Mouse (Mus musculus) heart, embryonic 13.5 days (tissue): ENCODE data around the gene Gm6351. TPM values are rescaled to one million over a fixed set of nuclear protein-coding genes. Genes with fewer than 3 reads are reported as not detected.
"Not testable (repeated sequence)": the region's sequence is repeated elsewhere in the genome, so short reads cannot be mapped to it uniquely, and the experiment has no call there.

Source experiments
- ATAC-seq: fragments of 200-750 bp; cut with Nextera tagmentation; 2 replicates; pipeline ENCODE4 v1.8.0; 2017; ENCODE audit warnings: moderate TSS enrichment; ENCODE audit not compliant: insufficient number of reproducible peaks, low FRiP score, low TSS enrichment; ENCODE audit errors: extremely low read depth
- H3K27ac ChIP-seq: fragments of 300-500 bp; sonication (generic); replicated peaks from 2 replicates; pipeline ENCODE4 v1.5.1; 2015; ENCODE audit warnings: moderate library complexity, mild to moderate bottlenecking, inconsistent platforms
- H3K27me3 ChIP-seq: fragments of 300-500 bp; sonication (generic); replicated peaks from 2 replicates; pipeline ENCODE4 v1.6.1; 2015; ENCODE audit warnings: mild to moderate bottlenecking, inconsistent platforms
- H3K36me3 ChIP-seq: fragments of 300-500 bp; sonication (generic); 2 replicates; pipeline ENCODE4 v1.6.1; 2015; ENCODE audit warnings: mild to moderate bottlenecking, inconsistent platforms
- H3K4me1 ChIP-seq: fragments of 300-500 bp; sonication (generic); 2 replicates; pipeline ENCODE4 v1.6.1; 2015; ENCODE audit warnings: inconsistent platforms
- H3K4me2 ChIP-seq: fragments of 300-500 bp; sonication (generic); 2 replicates; pipeline ENCODE4 v1.6.1; 2015; ENCODE audit warnings: inconsistent platforms, mild to moderate bottlenecking, moderate library complexity
- H3K4me3 ChIP-seq: fragments of 300-500 bp; sonication (generic); 2 replicates; pipeline ENCODE4 v1.5.1; 2015; ENCODE audit warnings: moderate library complexity, mild to moderate bottlenecking, inconsistent platforms
- H3K9ac ChIP-seq: fragments of 300-500 bp; sonication (generic); 2 replicates; pipeline ENCODE4 v1.6.1; 2015; ENCODE audit warnings: inconsistent platforms, mild to moderate bottlenecking, moderate library complexity
- H3K9me3 ChIP-seq: fragments of 300-500 bp; sonication (generic); 2 replicates; pipeline ENCODE4 v1.6.1; 2016; ENCODE audit warnings: inconsistent platforms
- WGBS: fragments of 180-500 bp; shearing (Covaris S2); methylation state at CpG from one replicate; pipeline ENCODE4 v1.1.7; 2015; ENCODE audit warnings: mixed read lengths; 5-methylcytosine and 5-hydroxymethylcytosine counted together
- polyA plus RNA-seq: library from polyadenylated mRNA; unstranded; fragments of >200 nt; fragmentation: Nextera tagmentation; extraction: Ambion mirVana; gene quantifications from 2 replicates; pipeline ENCODE4 v1.2.1, GENCODE M21; 2015

Gene Gm6351
- not detected in 2 replicates for polyA plus RNA-seq

GRCm38 (mm10) chr5:94076085-94076484 is at the start of gene Gm6351:
TSS of gene Gm6351 (plus strand) at chr5:94076385.
- not testable (repeated sequence) for H3K4me1 ChIP-seq, H3K36me3 ChIP-seq

GRCm38 (mm10) chr5:94070445-94070844 is 5.7 kb upstream of the Gm6351 start, which contains the start of gene BC061212:
TSS of gene BC061212 (minus strand) at chr5:94070545.
- H3K4me2 ChIP-seq, H3K36me3 ChIP-seq, ATAC-seq, H3K27me3 ChIP-seq, H3K4me3 ChIP-seq, H3K9ac ChIP-seq, H3K9me3 ChIP-seq, H3K27ac ChIP-seq, H3K4me1 ChIP-seq: not testable (repeated sequence)
- no CpG with 5 or more reads among the region's 1 CpGs for WGBS

More at GRCm38 (mm10) chr5:94076085-94076484, at the start of gene Gm6351:
- not testable (repeated sequence) for H3K27ac ChIP-seq, H3K9me3 ChIP-seq, H3K9ac ChIP-seq, H3K4me3 ChIP-seq, H3K4me2 ChIP-seq, H3K27me3 ChIP-seq, ATAC-seq
- WGBS: no CpG with 5 or more reads among the region's 3 CpGs

Other genes with a start within 250 kb of the Gm6351 start
- gene Gm7792, start 232.6 kb upstream of the Gm6351 start, polyA plus RNA-seq: not detected in 2 replicates
- not detected in 2 replicates for gene Gm16429, start 147.3 kb upstream of the Gm6351 start, polyA plus RNA-seq
- not detected in 2 replicates for gene BC061212, start 5.8 kb upstream of the Gm6351 start, polyA plus RNA-seq
- not detected in 2 replicates for gene Gm3106, start 141.6 kb downstream of the Gm6351 start, polyA plus RNA-seq
- gene A430089I19Rik, start 230.4 kb downstream of the Gm6351 start, polyA plus RNA-seq: not detected in 2 replicates
- gene Gm6502, start 238.1 kb downstream of the Gm6351 start, polyA plus RNA-seq: not detected in 2 replicates